Mouse (Mus musculus): ENCODE measurements around the gene Rbm45.

- no peak for TF ChIP-seq CTCF (IDR thresholded peaks at IDR 0.05; ENCODE audit: borderline replicate concordance, insufficient read depth, low read length)
- TF ChIP-seq POLR2A (IDR thresholded peaks at IDR 0.05; ENCODE audit: low read depth, low read length), result no peak
Observed at GRCm38 (mm10) chr2:76342146-76342545, 27.6 kb upstream of the Rbm45 start.
